ENCODE assay signal across 17 mouse cellular contexts in genomic region chr12:4888739-4889138, GRCm38 (mm10).
"Had no signal": no experiment of that assay in that cellular context is flagged by ENCODE, and none has a peak within 500 bp of the region (broad histone marks: within the 10 kb centered on the region; RNA-seq: fewer than 3 reads in every experiment).

No protein-coding gene starts in this region.

- H3K36me3 ChIP-seq: stomach, embryonic 15.5 days had no signal

- H3K4me2 ChIP-seq: neural tube, embryonic 15.5 days; stomach, embryonic 15.5 days had no signal

- H3K9ac ChIP-seq: neural tube, embryonic 15.5 days; stomach, embryonic 15.5 days had no signal

- H3K27ac ChIP-seq: layer of hippocampus, adult 2 months; limb, embryonic 10.5 days; midbrain, embryonic 10.5 days; neural tube, embryonic 15.5 days; stomach, embryonic 15.5 days had no signal

- H3K9me3 ChIP-seq: limb, embryonic 10.5 days; midbrain, embryonic 10.5 days; neural tube, embryonic 15.5 days; stomach, embryonic 15.5 days had no signal

- H3K4me1 ChIP-seq: limb, embryonic 10.5 days; midbrain, embryonic 10.5 days; neural tube, embryonic 15.5 days; stomach, embryonic 15.5 days had no signal

- H3K4me3 ChIP-seq: layer of hippocampus, adult 2 months; limb, embryonic 10.5 days; midbrain, embryonic 10.5 days; myocyte; neural tube, embryonic 15.5 days; stomach, embryonic 15.5 days had no signal

- ATAC-seq: lung, postnatal 0 days had no signal

- H3K27me3 ChIP-seq: neural tube, embryonic 15.5 days; stomach, embryonic 15.5 days had no signal

- DNase-seq: kidney, adult 18-20 months; kidney, postnatal 10 days; kidney, postnatal 4 days; lung, adult 2 months; lung, postnatal 36 days; midbrain, embryonic 14.5 days; right cerebral cortex, postnatal 4 days; spleen, adult 18-20 months; thymus, adult 2 months; thymus, postnatal 25 days had no signal
